Mouse (Mus musculus): Measurements from ENCODE around the gene Sgta.
"Not testable (repeated sequence)": the region's sequence is repeated elsewhere in the genome, so short reads cannot be mapped to it uniquely, and the experiment has no call there.

The Sgta gene

GRCm38 (mm10) chr10:81058896-81059295 lies 1.1 kb downstream of the Sgta start:
- DNase-seq (ENCODE audit: low read depth in 2 of 2, low spot score in 2 of 2) = no peak

DNA sequence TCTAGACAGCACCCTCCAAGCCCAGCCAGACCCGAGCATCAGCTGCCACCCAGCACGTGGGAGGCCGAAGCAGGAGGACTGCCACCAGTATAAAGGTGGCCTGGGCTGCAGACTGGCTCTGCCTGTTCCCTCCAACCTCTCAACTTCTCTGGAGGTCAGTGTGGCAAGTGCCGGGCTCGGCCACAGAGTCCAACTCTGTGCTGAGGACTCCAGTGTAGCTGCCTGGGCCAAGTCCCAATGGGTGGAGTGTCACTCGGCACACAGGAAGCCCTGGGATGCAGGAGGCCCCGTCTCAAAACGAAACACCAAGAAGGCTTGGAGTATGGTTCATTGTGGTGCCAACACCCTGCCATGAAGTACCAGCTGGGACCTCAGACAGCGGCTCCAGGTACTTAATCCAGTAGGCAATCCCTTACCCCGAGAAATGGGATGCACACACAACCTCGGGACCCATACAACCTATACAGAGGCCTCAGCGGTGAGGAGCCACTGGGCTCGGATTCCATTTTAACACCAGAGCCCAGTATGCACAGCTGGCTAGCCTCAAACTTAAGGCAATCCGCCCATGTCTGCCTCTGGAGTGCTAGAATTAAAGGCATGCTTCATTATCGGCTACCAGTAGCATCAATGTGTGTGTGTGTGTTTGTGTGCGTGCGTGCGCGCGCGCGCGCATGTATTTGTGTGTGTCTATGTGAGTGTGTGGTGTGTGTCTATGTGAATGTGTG lies 2.4 kb downstream of the Sgta start:
- no peak for DNase-seq (ENCODE audit: low read depth in 2 of 2, low spot score in 2 of 2)

DNA sequence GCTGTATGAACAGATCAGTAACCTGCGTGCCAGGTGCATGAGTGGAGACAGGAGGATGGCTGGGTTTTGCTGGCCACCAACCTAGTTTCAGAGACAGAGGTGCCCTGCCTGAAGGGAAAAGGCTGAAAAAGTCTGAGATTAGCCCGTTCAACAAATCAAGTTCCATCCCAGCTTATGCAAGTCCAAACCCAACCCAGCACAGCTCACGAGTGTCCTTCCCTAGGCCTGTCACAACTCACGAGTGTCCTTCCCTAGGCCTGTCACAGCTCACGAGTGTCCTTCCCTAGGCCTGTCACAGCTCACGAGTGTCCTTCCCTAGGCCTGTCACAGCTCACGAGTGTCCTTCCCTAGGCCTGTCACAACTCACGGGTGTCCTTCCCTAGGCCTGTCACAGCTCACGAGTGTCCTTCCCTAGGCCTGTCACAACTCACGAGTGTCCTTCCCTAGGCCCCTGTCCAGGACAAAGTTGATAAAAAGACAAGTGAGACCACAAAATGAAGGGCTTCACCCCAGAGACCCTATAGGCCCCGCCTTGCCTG lies 4.1 kb downstream of the Sgta start:
- not testable (repeated sequence) for DNase-seq (ENCODE audit: low read depth in 2 of 2, low spot score in 2 of 2)

GRCm38 (mm10) chr10:81055169-81055568 lies 4.8 kb downstream of the Sgta start:
- no peak for DNase-seq (ENCODE audit: low read depth in 2 of 2, low spot score in 2 of 2)

- no peak for DNase-seq (ENCODE audit: low read depth in 2 of 2, low spot score in 2 of 2)
These were observed 7.4 kb downstream of the Sgta start for GRCm38 (mm10) chr10:81052577-81052976.

GRCm38 (mm10) chr10:81051133-81051532 lies 8.8 kb downstream of the Sgta start:
- DNase-seq (ENCODE audit: low read depth in 2 of 2, low spot score in 2 of 2) = no peak

- DNase-seq (ENCODE audit: low read depth in 2 of 2, low spot score in 2 of 2) = no peak
These were observed 9.3 kb downstream of the Sgta start for GRCm38 (mm10) chr10:81050645-81051044.

DNA sequence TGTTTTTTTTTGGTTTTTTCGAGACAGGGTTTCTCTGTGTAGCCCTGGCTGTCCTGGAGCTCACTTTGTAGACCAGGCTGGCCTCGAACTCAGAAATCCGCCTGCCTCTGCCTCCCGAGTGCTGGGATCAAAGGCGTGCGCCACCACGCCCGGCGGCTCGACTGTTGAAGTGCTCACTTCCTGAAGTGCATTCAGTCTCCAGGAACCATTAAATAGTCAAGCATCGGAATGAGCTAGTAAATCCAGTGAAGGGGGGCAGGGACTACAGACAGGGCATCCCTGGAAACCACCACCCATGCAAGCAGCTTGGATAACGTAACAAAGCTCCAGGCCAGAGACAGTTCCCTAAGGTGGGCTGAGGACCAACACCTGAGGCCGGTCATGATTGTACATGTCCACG lies 14.7 kb downstream of the Sgta start:
- not testable (repeated sequence) for DNase-seq (ENCODE audit: low read depth in 2 of 2, low spot score in 2 of 2)

DNA sequence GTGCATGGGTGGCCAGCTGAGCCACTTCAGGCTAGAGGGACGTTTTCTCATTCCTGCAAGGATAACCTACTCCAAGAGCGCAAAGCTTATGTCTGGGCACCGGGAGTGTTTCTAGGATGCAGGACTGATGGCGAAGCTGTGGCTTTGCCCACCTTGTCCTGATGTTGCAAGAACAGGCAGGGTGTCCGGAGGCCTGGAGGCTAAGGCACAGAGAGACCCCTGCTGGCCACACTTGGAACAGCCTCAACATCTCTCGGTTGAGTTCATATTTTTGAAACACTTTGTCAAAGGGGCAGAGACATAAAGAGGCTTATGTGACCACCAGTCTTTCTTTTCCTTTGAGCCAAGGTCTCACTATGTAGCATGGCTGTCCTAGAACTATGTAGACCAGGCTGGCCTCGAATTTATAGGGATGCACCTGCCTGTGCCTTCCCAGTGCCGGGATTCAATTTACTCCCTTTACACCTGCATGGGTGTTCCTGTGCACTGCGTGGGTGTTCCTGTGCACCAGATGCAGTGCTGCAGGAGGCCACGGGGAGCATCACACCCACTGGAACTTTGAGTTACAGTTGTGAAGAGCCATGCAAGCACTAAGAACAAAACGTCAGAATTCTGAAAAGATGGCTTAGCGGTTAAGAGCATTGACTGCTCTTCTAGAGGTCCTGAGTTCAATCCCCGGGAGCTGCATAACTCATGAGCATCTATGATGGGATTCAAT lies 18.4 kb downstream of the Sgta start:
- DNase-seq (ENCODE audit: low read depth in 2 of 2, low spot score in 2 of 2) = peak; percentile 60 to 76

GRCm38 (mm10) chr10:81036988-81037580 lies 22.9 kb downstream of the Sgta start, which contains the start of gene Slc39a3:
Gene Slc39a3, minus strand, starts transcription at chr10:81037426.
- DNase-seq (ENCODE audit: low read depth in 2 of 2, low spot score in 2 of 2) = peak; percentile 93 to 95

DNA sequence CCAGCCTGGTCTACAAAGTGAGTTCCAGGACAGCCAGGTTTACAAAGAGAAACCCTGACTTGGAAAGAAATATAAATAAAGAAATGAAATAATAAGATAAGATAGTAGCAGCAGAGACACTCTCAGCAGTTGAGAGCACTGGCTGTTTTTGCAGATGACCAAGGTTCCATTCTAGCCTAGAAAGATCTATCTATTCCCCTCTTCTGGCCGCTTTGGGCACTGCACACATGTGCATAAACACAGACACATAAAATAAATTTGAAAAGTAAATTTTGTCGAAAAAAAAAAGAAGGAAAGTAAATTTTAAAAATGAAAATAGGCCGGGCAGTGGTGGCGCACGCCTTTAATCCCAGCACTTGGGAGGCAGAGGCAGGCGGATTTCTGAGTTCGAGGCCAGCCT lies 23.7 kb downstream of the Sgta start:
- peak in 1 of 2 experiments; percentile 41 for DNase-seq (ENCODE audit: low read depth in 2 of 2, low spot score in 2 of 2)

GRCm38 (mm10) chr10:81033586-81033985 lies 26.4 kb downstream of the Sgta start:
- DNase-seq (ENCODE audit: low read depth in 2 of 2, low spot score in 2 of 2) = no peak

DNA sequence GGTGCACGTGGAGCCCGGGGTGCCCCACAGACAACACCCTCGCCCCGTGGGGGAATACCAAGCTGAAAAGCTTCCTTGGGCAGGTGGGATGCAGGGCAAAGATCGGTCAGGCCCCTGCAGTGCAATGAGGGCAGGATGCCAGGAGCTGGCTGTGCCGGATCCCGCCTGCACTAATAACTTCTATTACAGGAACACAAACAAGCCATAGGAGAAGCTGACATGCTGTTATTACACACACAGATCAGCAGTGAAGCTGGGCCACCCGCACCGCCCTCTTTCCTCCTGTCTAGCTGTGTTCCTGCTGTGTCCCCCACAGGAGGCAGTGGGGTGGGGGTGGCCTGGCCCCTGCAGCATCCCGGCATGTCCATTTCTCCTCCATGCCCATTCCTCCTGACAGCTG lies 30.9 kb downstream of the Sgta start:
- no peak for DNase-seq (ENCODE audit: low read depth in 2 of 2, low spot score in 2 of 2)

DNA sequence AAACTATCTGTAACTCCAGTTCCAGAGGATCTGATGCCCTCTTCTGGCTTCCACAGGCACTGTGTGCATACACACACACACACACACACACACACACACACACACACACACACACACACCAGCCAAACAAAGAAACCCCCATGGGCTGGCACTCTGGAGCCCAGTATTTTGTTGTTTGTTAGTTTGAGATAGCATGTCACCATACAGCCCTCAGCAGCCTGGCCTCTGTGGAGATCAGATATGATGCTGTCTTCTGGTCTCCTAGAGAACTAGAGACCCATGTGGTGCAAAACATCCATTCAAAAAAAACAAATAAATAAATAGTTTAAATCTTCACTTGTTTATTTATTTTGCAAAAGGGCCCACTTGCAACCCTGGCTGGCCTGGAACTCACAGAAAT lies 31.8 kb downstream of the Sgta start:
- DNase-seq (ENCODE audit: low read depth in 2 of 2, low spot score in 2 of 2) = no peak

- DNase-seq (ENCODE audit: low read depth in 2 of 2, low spot score in 2 of 2) = no peak
These were observed 32.6 kb downstream of the Sgta start for GRCm38 (mm10) chr10:81027331-81027730.

DNA sequence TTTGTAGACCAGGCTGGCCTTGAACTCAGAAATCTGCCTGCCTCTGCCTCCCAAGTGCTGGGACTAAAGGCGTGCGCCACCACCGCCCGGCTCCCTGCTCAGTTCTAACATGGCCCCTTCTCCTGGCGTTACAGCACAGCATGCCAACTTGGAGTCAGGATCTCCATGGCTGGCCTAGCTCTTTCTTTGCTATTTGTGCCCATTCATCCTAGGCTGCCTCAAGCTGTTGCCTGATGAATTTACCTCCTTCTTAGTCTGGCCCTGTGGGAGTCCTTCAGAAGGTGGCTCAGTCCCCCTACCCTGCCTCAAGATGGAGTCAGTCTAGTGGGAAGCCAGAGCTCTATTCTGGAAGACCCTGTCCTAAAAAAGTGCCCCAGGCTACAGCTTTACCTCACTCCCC lies 33.1 kb downstream of the Sgta start:
- DNase-seq (ENCODE audit: low read depth in 2 of 2, low spot score in 2 of 2) = no peak

DNA sequence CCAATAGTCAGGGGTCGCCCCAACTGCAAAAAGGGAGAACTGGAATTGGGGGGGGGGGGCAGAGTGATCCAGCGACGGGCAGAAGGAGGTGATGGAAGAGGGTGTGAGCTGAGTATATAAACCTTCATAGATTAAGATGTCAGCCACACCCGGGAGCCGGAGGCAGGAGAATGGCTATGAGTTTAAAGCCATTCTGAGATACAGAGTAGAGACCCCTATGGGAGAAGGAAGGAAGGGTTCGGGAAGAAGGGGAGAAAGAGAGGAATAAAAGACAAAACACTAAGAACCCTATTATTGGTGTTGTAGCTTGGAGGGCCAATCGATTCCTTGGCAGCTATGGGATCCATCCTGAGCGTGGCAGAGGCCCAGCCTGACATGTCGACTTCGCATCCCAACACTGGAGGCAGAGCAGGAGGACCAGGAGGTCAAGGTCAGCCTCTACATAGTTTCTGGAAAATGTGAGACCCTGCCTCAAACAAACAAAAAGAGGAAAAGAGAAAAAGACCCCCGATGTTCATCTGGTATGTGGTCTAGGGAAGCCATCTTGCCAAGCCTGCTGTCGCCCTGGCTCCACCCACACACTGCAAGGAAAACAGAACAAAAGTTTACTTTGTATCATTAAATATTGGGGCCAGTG lies 34.2 kb downstream of the Sgta start, which contains the start of gene Diras1:
Diras1 (minus strand) TSS at position 24 of the 637 bp plus-strand sequence.
- DNase-seq (ENCODE audit: low read depth in 2 of 2, low spot score in 2 of 2) = no peak

- DNase-seq (ENCODE audit: low read depth in 2 of 2, low spot score in 2 of 2) = no peak
These were observed 34.8 kb downstream of the Sgta start for GRCm38 (mm10) chr10:81025047-81025621.

- DNase-seq (ENCODE audit: low read depth in 2 of 2, low spot score in 2 of 2) = no peak
These were observed 35.5 kb downstream of the Sgta start for GRCm38 (mm10) chr10:81024346-81024937.

DNA sequence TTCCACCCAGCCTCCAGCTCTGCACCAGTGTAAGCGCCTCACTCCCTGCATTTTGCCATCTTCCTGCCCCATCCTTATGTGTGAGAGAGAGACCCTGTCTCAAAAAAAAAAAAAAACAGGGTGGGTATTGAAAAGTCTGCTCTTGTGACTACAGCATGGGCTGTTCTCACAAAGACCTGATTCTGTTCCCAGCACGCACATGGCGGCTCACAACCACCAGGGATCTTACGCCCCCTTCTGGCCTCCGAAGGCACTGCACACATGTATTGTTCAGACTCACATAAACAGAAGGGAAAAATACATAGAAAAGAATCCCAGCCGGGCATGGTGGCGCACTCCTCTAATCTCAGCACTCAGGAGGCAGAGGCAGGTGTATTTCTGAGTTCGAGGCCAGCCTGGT lies 37.2 kb downstream of the Sgta start:
- DNase-seq (ENCODE audit: low read depth in 2 of 2, low spot score in 2 of 2) = no peak
